ENCODE assay signal across 9 mouse cellular contexts in genomic region chr16:28593075-28593915, GRCm38 (mm10).
DNase-seq lines count a peak whose midpoint lies in the region; ATAC-seq and TF ChIP-seq lines count a peak whose summit lies in the region.
"Had no signal": no experiment of that assay in that cellular context is flagged by ENCODE, and none has a peak within 500 bp of the region (broad histone marks: within the 10 kb centered on the region; RNA-seq: fewer than 3 reads in every experiment).

No protein-coding gene starts in this region.

- H3K79me3 ChIP-seq in C2C12 (ENCODE audit: low read depth): no peaks in the 10 kb centered on the region

- H3K79me2 ChIP-seq in C2C12 (ENCODE audit: control insufficient read depth, insufficient read depth): no peaks in the 10 kb centered on the region

- no peak for TF ChIP-seq POLR2A in brain, embryonic 14.5 days (IDR thresholded peaks at IDR 0.05; ENCODE audit: borderline replicate concordance, extremely low read depth, insufficient read depth, insufficient read length, poor library complexity, severe bottlenecking)

- H3K27ac ChIP-seq in heart, embryonic 12.5 days (ENCODE audit: poor library complexity, severe bottlenecking): no peak overlapping the region
- no peak overlapping the region for H3K27ac ChIP-seq in kidney, embryonic 16.5 days (ENCODE audit: low read length)
- H3K27ac ChIP-seq in limb, embryonic 15.5 days: no peak overlapping the region
- H3K27ac ChIP-seq in midbrain, postnatal 0 days (ENCODE audit: low read depth, low read length): no peak overlapping the region

- 27% methylated on average over 26 of the region's 26 CpGs for WGBS in heart, embryonic 12.5 days
- WGBS in kidney, embryonic 16.5 days: 27% methylated on average over 26 of the region's 26 CpGs
- 26% methylated on average over 26 of the region's 26 CpGs for WGBS in limb, embryonic 15.5 days
- 26% methylated on average over 26 of the region's 26 CpGs for WGBS in midbrain, postnatal 0 days

- H3K9ac ChIP-seq in heart, embryonic 12.5 days: no peak overlapping the region
- no peak overlapping the region; the same call in 1 of the 2 replicates for H3K9ac ChIP-seq in kidney, embryonic 16.5 days (replicated peaks; ENCODE audit: low read length)
- H3K9ac ChIP-seq in limb, embryonic 15.5 days: no peak overlapping the region
- H3K9ac ChIP-seq in midbrain, postnatal 0 days (replicated peaks; ENCODE audit: low read length, poor library complexity, severe bottlenecking): no peak overlapping the region

- no peak overlapping the region for H3ac ChIP-seq in C2C12 (ENCODE audit: control insufficient read depth, insufficient read length, low read depth)

- H3K4me2 ChIP-seq in heart, embryonic 12.5 days: peak overlapping the region; percentile 68
- H3K4me2 ChIP-seq in kidney, embryonic 16.5 days (replicated peaks; ENCODE audit: low read depth, low read length): peak overlapping the region; percentile 55
- H3K4me2 ChIP-seq in limb, embryonic 15.5 days: peak overlapping the region; percentile 52
- peak overlapping the region; percentile 54 for H3K4me2 ChIP-seq in midbrain, postnatal 0 days (ENCODE audit: low read depth, low read length, poor library complexity, severe bottlenecking)

- TF ChIP-seq CTCF in C2C12 (IDR thresholded peaks at IDR 0.05; ENCODE audit: control insufficient read depth, insufficient read depth, insufficient read length): peak; percentile 52
- TF ChIP-seq CTCF in brain, embryonic 14.5 days (IDR thresholded peaks at IDR 0.05; ENCODE audit: borderline replicate concordance, extremely low read depth, insufficient read depth, insufficient read length): peak; percentile 85
- TF ChIP-seq CTCF in midbrain, postnatal 0 days (IDR thresholded peaks at IDR 0.05): peak; percentile 90

- no peak overlapping the region for H3K4me3 ChIP-seq in C2C12 (ENCODE audit: insufficient read depth, poor library complexity, severe bottlenecking)
- H3K4me3 ChIP-seq in heart, embryonic 12.5 days: peak overlapping the region; percentile 26
- peak overlapping the region; percentile 37 for H3K4me3 ChIP-seq in kidney, embryonic 16.5 days (ENCODE audit: low read length)
- H3K4me3 ChIP-seq in limb, embryonic 15.5 days: peak overlapping the region; percentile 32
- H3K4me3 ChIP-seq in midbrain, postnatal 0 days (ENCODE audit: low read depth, low read length): peak overlapping the region; percentile 30
- H3K4me3 ChIP-seq: erythroblast, embryonic 14.5 days had no signal

- no peaks in the 10 kb centered on the region for H3K27me3 ChIP-seq in C2C12 (ENCODE audit: control insufficient read depth, insufficient read depth, insufficient read length)
- H3K27me3 ChIP-seq in heart, embryonic 12.5 days (replicated peaks): no peaks in the 10 kb centered on the region
- no peaks in the 10 kb centered on the region for H3K27me3 ChIP-seq in kidney, embryonic 16.5 days (ENCODE audit: insufficient read depth, low read length)
- peaks cover 4% of the 10 kb centered on the region; the same call in 1 of the 2 replicates for H3K27me3 ChIP-seq in limb, embryonic 15.5 days
- no peaks in the 10 kb centered on the region for H3K27me3 ChIP-seq in midbrain, postnatal 0 days (ENCODE audit: insufficient read depth, low read length)

- H3K36me3 ChIP-seq in C2C12 (ENCODE audit: control insufficient read depth, insufficient read depth): no peaks in the 10 kb centered on the region
- no peaks in the 10 kb centered on the region for H3K36me3 ChIP-seq in heart, embryonic 12.5 days
- no peaks in the 10 kb centered on the region for H3K36me3 ChIP-seq in kidney, embryonic 16.5 days (ENCODE audit: insufficient read depth, low read length)
- H3K36me3 ChIP-seq in limb, embryonic 15.5 days: no peaks in the 10 kb centered on the region
- H3K36me3 ChIP-seq in midbrain, postnatal 0 days (ENCODE audit: insufficient read depth, low read length): no peaks in the 10 kb centered on the region

- no peak for ATAC-seq in heart, embryonic 12.5 days (ENCODE audit: insufficient number of reproducible peaks, low FRiP score)
- ATAC-seq in kidney, embryonic 16.5 days (ENCODE audit: low FRiP score, low TSS enrichment): peak; percentile 73; the same call in 1 of the 2 replicates
- no peak for ATAC-seq in limb, embryonic 15.5 days (ENCODE audit: insufficient number of reproducible peaks, low FRiP score, low TSS enrichment, low read depth)
- ATAC-seq in midbrain, postnatal 0 days (ENCODE audit: low FRiP score): peak; percentile 77

- DNase-seq in brain, embryonic 14.5 days (ENCODE audit: low read depth): peak; percentile 91
- peak; percentile 30 for DNase-seq in fibroblast of lung, adult 2 months (ENCODE audit: low read depth)
- peak; percentile 91 for DNase-seq in midbrain, postnatal 0 days (ENCODE audit: low spot score)
- peak; percentile 23 for DNase-seq in testis, postnatal 14 days (ENCODE audit: low spot score)

- H3K4me1 ChIP-seq in heart, embryonic 12.5 days (replicated peaks): no peaks in the 10 kb centered on the region
- H3K4me1 ChIP-seq in kidney, embryonic 16.5 days (ENCODE audit: insufficient read depth, low read length): no peaks in the 10 kb centered on the region
- H3K4me1 ChIP-seq in limb, embryonic 15.5 days: no peaks in the 10 kb centered on the region
- no peaks in the 10 kb centered on the region for H3K4me1 ChIP-seq in midbrain, postnatal 0 days (ENCODE audit: insufficient read depth, low read length)

- no peaks in the 10 kb centered on the region for H3K9me3 ChIP-seq in heart, embryonic 12.5 days (replicated peaks)
- H3K9me3 ChIP-seq in kidney, embryonic 16.5 days (ENCODE audit: low read length): no peaks in the 10 kb centered on the region
- no peaks in the 10 kb centered on the region for H3K9me3 ChIP-seq in limb, embryonic 15.5 days
- H3K9me3 ChIP-seq in midbrain, postnatal 0 days (ENCODE audit: low read length): no peaks in the 10 kb centered on the region

TF ChIP-seq in C2C12, 6 proteins besides CTCF, POLR2A, EP300 and RAD21:
- TF ChIP-seq MAX (IDR thresholded peaks at IDR 0.05) (no peak), MYOD1 (IDR thresholded peaks at IDR 0.05; ENCODE audit: control insufficient read depth, insufficient read length, low read depth) (no peak), FOSL1 (IDR thresholded peaks at IDR 0.05; ENCODE audit: insufficient read depth, low read length, poor library complexity, severe bottlenecking) (no peak), USF1 (IDR thresholded peaks at IDR 0.05; ENCODE audit: low read depth) (no peak), CEBPB (IDR thresholded peaks at IDR 0.05; ENCODE audit: low read depth) (no peak), MYOG (IDR thresholded peaks at IDR 0.05; ENCODE audit: control insufficient read depth, extremely low read depth, insufficient read length) (no peak)

Comparison
In these comparisons a context has a peak if more than half of its experiments do, and no peak if none do; other contexts are left out.
1. DNase-seq: peak in every context shown above with its lines; median percentile 91 in brain, embryonic 14.5 days; 91 in midbrain, postnatal 0 days; 30 in fibroblast of lung, adult 2 months; 23 in testis, postnatal 14 days.
2. ATAC-seq: peak in kidney, embryonic 16.5 days (single experiment) and midbrain, postnatal 0 days (single experiment); none in heart, embryonic 12.5 days (single experiment) and limb, embryonic 15.5 days (single experiment).
3. Peak in every context shown above with its lines, with median percentiles within 50 percentile points of each other: CTCF ChIP-seq and H3K4me2 ChIP-seq.